15 mouse cellular contexts compared by ENCODE assay signal in genomic region chr6:136988536-136989060, GRCm38 (mm10).
"Had no signal": no experiment of that assay in that cellular context is flagged by ENCODE, and none has a peak within 500 bp of the region (broad histone marks: within the 10 kb centered on the region; RNA-seq: fewer than 3 reads in every experiment).

No protein-coding gene starts in this region.

- ATAC-seq: lung, postnatal 0 days; midbrain, embryonic 16.5 days had no signal

- H3K27ac ChIP-seq: limb, embryonic 10.5 days; liver, embryonic 15.5 days; midbrain, embryonic 12.5 days; neural tube, embryonic 13.5 days; stomach, embryonic 15.5 days had no signal

- H3K36me3 ChIP-seq: limb, embryonic 10.5 days; liver, embryonic 15.5 days; midbrain, embryonic 12.5 days; neural tube, embryonic 13.5 days; stomach, embryonic 15.5 days had no signal

- H3K4me3 ChIP-seq: limb, embryonic 10.5 days; liver, embryonic 15.5 days; midbrain, embryonic 12.5 days; neural tube, embryonic 13.5 days; stomach, embryonic 15.5 days had no signal

- DNase-seq: kidney, postnatal 10 days; lung, adult 2 months; lung, postnatal 36 days; retina, postnatal 1 day; right cerebral cortex, postnatal 4 days; spleen, adult 18-20 months; thymus, adult 2 months; thymus, postnatal 25 days had no signal

- H3K27me3 ChIP-seq: liver, embryonic 15.5 days; midbrain, embryonic 12.5 days; neural tube, embryonic 13.5 days; stomach, embryonic 15.5 days had no signal

- H3K4me1 ChIP-seq: midbrain, embryonic 12.5 days; stomach, embryonic 15.5 days had no signal

- H3K9ac ChIP-seq: liver, embryonic 15.5 days; midbrain, embryonic 12.5 days; neural tube, embryonic 13.5 days; stomach, embryonic 15.5 days had no signal
